Comparison of ENCODE assay signal across 9 mouse cellular contexts in the genomic region with DNA sequence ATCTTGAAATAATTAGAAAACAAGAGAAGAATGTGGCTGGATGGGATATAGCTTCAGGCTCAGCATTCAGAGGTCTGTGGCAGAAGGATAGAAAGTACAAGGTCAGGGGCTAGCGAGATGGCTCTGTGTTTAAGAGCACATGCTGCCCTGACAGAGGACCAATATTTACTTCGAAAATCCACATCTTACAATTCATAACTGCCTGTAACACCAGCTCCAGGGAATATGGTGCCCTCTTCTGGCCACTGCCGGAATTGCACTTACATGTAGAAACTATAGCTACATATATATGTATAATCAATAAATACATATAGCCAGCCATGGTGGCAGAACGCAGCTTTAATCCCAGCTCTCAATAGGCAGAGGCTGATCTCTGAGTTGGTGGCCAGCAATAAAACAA. TPM values are rescaled to one million over a fixed set of nuclear protein-coding genes. Genes with fewer than 3 reads are reported as not detected.
DNase-seq lines count a peak whose midpoint lies in the region; ATAC-seq lines count a peak whose summit lies in the region.
"Had no signal": no experiment of that assay in that cellular context is flagged by ENCODE, and none has a peak within 500 bp of the region (broad histone marks: within the 10 kb centered on the region; RNA-seq: fewer than 3 reads in every experiment).

No protein-coding gene starts in this region.

- no peaks in the 10 kb centered on the region for H3K9me3 ChIP-seq in hindbrain, embryonic 11.5 days (ENCODE audit: control insufficient read depth, low read length)
- H3K9me3 ChIP-seq in hindbrain, embryonic 13.5 days, result no peaks in the 10 kb centered on the region
- H3K9me3 ChIP-seq in embryonic facial prominence, embryonic 10.5 days, result no peaks in the 10 kb centered on the region
- no peaks in the 10 kb centered on the region for H3K9me3 ChIP-seq in midbrain, embryonic 16.5 days (replicated peaks; ENCODE audit: control insufficient read depth, low read length, poor library complexity, severe bottlenecking)

- H3K27ac ChIP-seq in hindbrain, embryonic 11.5 days (ENCODE audit: low read depth, low read length), result no peak overlapping the region
- H3K27ac ChIP-seq in hindbrain, embryonic 13.5 days, result no peak overlapping the region
- no peak overlapping the region for H3K27ac ChIP-seq in embryonic facial prominence, embryonic 10.5 days (replicated peaks)
- no peak overlapping the region for H3K27ac ChIP-seq in midbrain, embryonic 16.5 days (ENCODE audit: low read length)
- H3K27ac ChIP-seq: macrophage had no signal

- 10% methylated on average over 4 of the region's 4 CpGs for WGBS in hindbrain, embryonic 11.5 days
- 4% methylated on average over 4 of the region's 4 CpGs for WGBS in hindbrain, embryonic 13.5 days
- WGBS in embryonic facial prominence, embryonic 10.5 days, result 9% methylated on average over 4 of the region's 4 CpGs
- 5% methylated on average over 4 of the region's 4 CpGs for WGBS in midbrain, embryonic 16.5 days

- no peak overlapping the region for H3K4me3 ChIP-seq in hindbrain, embryonic 11.5 days (ENCODE audit: low read depth, low read length)
- H3K4me3 ChIP-seq in hindbrain, embryonic 13.5 days, result no peak overlapping the region
- no peak overlapping the region for H3K4me3 ChIP-seq in embryonic facial prominence, embryonic 10.5 days
- H3K4me3 ChIP-seq in midbrain, embryonic 16.5 days (ENCODE audit: low read depth, low read length), result no peak overlapping the region

- H3K9ac ChIP-seq in hindbrain, embryonic 11.5 days (ENCODE audit: low read depth, low read length), result no peak overlapping the region
- H3K9ac ChIP-seq in hindbrain, embryonic 13.5 days, result no peak overlapping the region
- H3K9ac ChIP-seq in midbrain, embryonic 16.5 days (ENCODE audit: low read depth, low read length), result no peak overlapping the region

- intact Hi-C loops in left cerebral cortex, postnatal 14 days (cut with DNase I), result no loop called here

- H3K4me2 ChIP-seq in hindbrain, embryonic 11.5 days (replicated peaks; ENCODE audit: low read depth, low read length), result no peak overlapping the region
- H3K4me2 ChIP-seq in hindbrain, embryonic 13.5 days, result no peak overlapping the region
- no peak overlapping the region for H3K4me2 ChIP-seq in midbrain, embryonic 16.5 days (ENCODE audit: low read length)

- no peak for ATAC-seq in hindbrain, embryonic 11.5 days (ENCODE audit: low FRiP score)
- ATAC-seq in hindbrain, embryonic 13.5 days (ENCODE audit: low FRiP score), result no peak
- ATAC-seq in activated CD4-positive, CD25-positive, alpha-beta regulatory T cell, adult 4 months, result peak; percentile 65
- ATAC-seq in midbrain, embryonic 16.5 days, result 0 out of 2 replicates have a peak, but pooled peaks have one; percentile 25

- H3K36me3 ChIP-seq in hindbrain, embryonic 11.5 days (ENCODE audit: control insufficient read depth, insufficient read depth, low read length), result no peaks in the 10 kb centered on the region
- H3K36me3 ChIP-seq in hindbrain, embryonic 13.5 days, result no peaks in the 10 kb centered on the region
- H3K36me3 ChIP-seq in embryonic facial prominence, embryonic 10.5 days (replicated peaks), result no peaks in the 10 kb centered on the region
- no peaks in the 10 kb centered on the region for H3K36me3 ChIP-seq in midbrain, embryonic 16.5 days (ENCODE audit: control insufficient read depth, insufficient read depth, low read length)

- H3K27me3 ChIP-seq in hindbrain, embryonic 11.5 days (ENCODE audit: control insufficient read depth, insufficient read depth, low read length), result no peaks in the 10 kb centered on the region
- no peaks in the 10 kb centered on the region for H3K27me3 ChIP-seq in hindbrain, embryonic 13.5 days
- no peaks in the 10 kb centered on the region for H3K27me3 ChIP-seq in embryonic facial prominence, embryonic 10.5 days (replicated peaks; ENCODE audit: low read depth, poor library complexity, severe bottlenecking)
- H3K27me3 ChIP-seq in midbrain, embryonic 16.5 days (ENCODE audit: control insufficient read depth, insufficient read depth, low read depth, low read length), result no peaks in the 10 kb centered on the region

- H3K4me1 ChIP-seq in hindbrain, embryonic 11.5 days (replicated peaks; ENCODE audit: control insufficient read depth, insufficient read depth, low read length), result no peaks in the 10 kb centered on the region; the same call in 1 of the 2 replicates
- peaks cover 3% of the 10 kb centered on the region for H3K4me1 ChIP-seq in hindbrain, embryonic 13.5 days (replicated peaks)
- peaks cover 28% of the 10 kb centered on the region for H3K4me1 ChIP-seq in embryonic facial prominence, embryonic 10.5 days
- H3K4me1 ChIP-seq in midbrain, embryonic 16.5 days (ENCODE audit: control insufficient read depth, insufficient read depth, low read length), result peaks cover 2% of the 10 kb centered on the region; the same call in 1 of the 2 replicates

- peak; percentile 87 for DNase-seq in hindbrain, embryonic 11.5 days (ENCODE audit: low spot score)
- peak; percentile 92 for DNase-seq in CD4-positive, CD25-positive, alpha-beta regulatory T cell, adult 2 months (ENCODE audit: low read depth, low spot score)
- peak; percentile 86 for DNase-seq in embryonic facial prominence, embryonic 10.5 days (ENCODE audit: low spot score)
- DNase-seq in left cerebral cortex, postnatal 14 days (ENCODE audit: low spot score in 2 of 2), result peak; percentile 50 to 75
- DNase-seq in telencephalon, adult 2 months (ENCODE audit: low read depth, low spot score), result peak; percentile 28

RNA-seq across cellular contexts. Expression of a gene that starts 5.8 kb away (rescaled TPM):
- 746 and 776 TPM in 2 replicates for polyA plus RNA-seq in hindbrain, embryonic 11.5 days (2014; fragmentation: Nextera tagmentation; extraction: Ambion mirVana)
- polyA plus RNA-seq in hindbrain, embryonic 13.5 days (2015; fragmentation: Nextera tagmentation; extraction: Ambion mirVana), result 537 and 543 TPM in 2 replicates
- polyA plus RNA-seq in activated CD4-positive, CD25-positive, alpha-beta regulatory T cell, adult 4 months (2017; shearing (Covaris generic)), result 1,000 to 10,000 TPM; 1,380 to 1,513 TPM
- polyA plus RNA-seq in embryonic facial prominence, embryonic 10.5 days (2016; fragmentation: Nextera tagmentation; extraction: Ambion mirVana), result 1,023 and 1,043 TPM in 2 replicates
- total RNA-seq in left cerebral cortex, postnatal 14 days (2021), result 100 to 1,000 TPM; 481 to 507 TPM
- polyA plus RNA-seq in midbrain, embryonic 16.5 days (2015; fragmentation: Nextera tagmentation; extraction: Ambion mirVana), result 414 and 435 TPM in 2 replicates

RNA-seq across cellular contexts. Expression of a gene that starts 6.1 kb away (rescaled TPM):
- 68.0 and 74.9 TPM in 2 replicates for polyA plus RNA-seq in hindbrain, embryonic 11.5 days (2014; fragmentation: Nextera tagmentation; extraction: Ambion mirVana)
- 92.1 and 97.7 TPM in 2 replicates for polyA plus RNA-seq in hindbrain, embryonic 13.5 days (2015; fragmentation: Nextera tagmentation; extraction: Ambion mirVana)
- 100 to 1,000 TPM in 1 of 2 experiments, 10 to 100 TPM in 1; 68.7 to 110 TPM for polyA plus RNA-seq in activated CD4-positive, CD25-positive, alpha-beta regulatory T cell, adult 4 months (2017; shearing (Covaris generic))
- polyA plus RNA-seq in embryonic facial prominence, embryonic 10.5 days (2016; fragmentation: Nextera tagmentation; extraction: Ambion mirVana), result 122 and 124 TPM in 2 replicates
- 100 to 1,000 TPM; 113 to 114 TPM for total RNA-seq in left cerebral cortex, postnatal 14 days (2021)
- 108 and 111 TPM in 2 replicates for polyA plus RNA-seq in midbrain, embryonic 16.5 days (2015; fragmentation: Nextera tagmentation; extraction: Ambion mirVana)

RNA-seq across cellular contexts. Expression of a gene that starts 27.8 kb away (rescaled TPM):
- 39.5 and 48.0 TPM in 2 replicates for polyA plus RNA-seq in hindbrain, embryonic 11.5 days (2014; fragmentation: Nextera tagmentation; extraction: Ambion mirVana)
- 32.0 and 34.6 TPM in 2 replicates for polyA plus RNA-seq in hindbrain, embryonic 13.5 days (2015; fragmentation: Nextera tagmentation; extraction: Ambion mirVana)
- polyA plus RNA-seq in activated CD4-positive, CD25-positive, alpha-beta regulatory T cell, adult 4 months (2017; shearing (Covaris generic)), result 10 to 100 TPM; 61.5 to 70.3 TPM
- polyA plus RNA-seq in embryonic facial prominence, embryonic 10.5 days (2016; fragmentation: Nextera tagmentation; extraction: Ambion mirVana), result 93.4 and 101 TPM in 2 replicates
- 10 to 100 TPM; 10.1 to 10.3 TPM for total RNA-seq in left cerebral cortex, postnatal 14 days (2021)
- polyA plus RNA-seq in midbrain, embryonic 16.5 days (2015; fragmentation: Nextera tagmentation; extraction: Ambion mirVana), result 22.9 and 23.1 TPM in 2 replicates

RNA-seq across cellular contexts. Expression of a gene that starts 32.8 kb away (rescaled TPM):
- 189 and 201 TPM in 2 replicates for polyA plus RNA-seq in hindbrain, embryonic 11.5 days (2014; fragmentation: Nextera tagmentation; extraction: Ambion mirVana)
- 134 and 136 TPM in 2 replicates for polyA plus RNA-seq in hindbrain, embryonic 13.5 days (2015; fragmentation: Nextera tagmentation; extraction: Ambion mirVana)
- 10 to 100 TPM; 31.2 to 41.1 TPM for polyA plus RNA-seq in activated CD4-positive, CD25-positive, alpha-beta regulatory T cell, adult 4 months (2017; shearing (Covaris generic))
- 215 and 243 TPM in 2 replicates for polyA plus RNA-seq in embryonic facial prominence, embryonic 10.5 days (2016; fragmentation: Nextera tagmentation; extraction: Ambion mirVana)
- total RNA-seq in left cerebral cortex, postnatal 14 days (2021), result 10 to 100 TPM; 39.9 to 42.8 TPM
- 119 and 123 TPM in 2 replicates for polyA plus RNA-seq in midbrain, embryonic 16.5 days (2015; fragmentation: Nextera tagmentation; extraction: Ambion mirVana)

RNA-seq across cellular contexts. Expression of a gene that starts 35.4 kb away (rescaled TPM):
- polyA plus RNA-seq in hindbrain, embryonic 11.5 days (2014; fragmentation: Nextera tagmentation; extraction: Ambion mirVana), result 3.4 and 3.9 TPM in 2 replicates
- polyA plus RNA-seq in hindbrain, embryonic 13.5 days (2015; fragmentation: Nextera tagmentation; extraction: Ambion mirVana), result 4.6 and 4.9 TPM in 2 replicates
- polyA plus RNA-seq in activated CD4-positive, CD25-positive, alpha-beta regulatory T cell, adult 4 months (2017; shearing (Covaris generic)), result 100 to 1,000 TPM; 107 to 125 TPM
- 5.6 and 5.7 TPM in 2 replicates for polyA plus RNA-seq in embryonic facial prominence, embryonic 10.5 days (2016; fragmentation: Nextera tagmentation; extraction: Ambion mirVana)
- total RNA-seq in left cerebral cortex, postnatal 14 days (2021), result 1 to 10 TPM; 1.5 to 3.3 TPM
- 2.9 and 3.3 TPM in 2 replicates for polyA plus RNA-seq in midbrain, embryonic 16.5 days (2015; fragmentation: Nextera tagmentation; extraction: Ambion mirVana)

Comparison
In these comparisons a context has a peak if more than half of its experiments do, and no peak if none do; other contexts are left out.
1. ATAC-seq: peak in activated CD4-positive, CD25-positive, alpha-beta regulatory T cell, adult 4 months (single experiment) and midbrain, embryonic 16.5 days (single experiment); none in hindbrain, embryonic 11.5 days (single experiment) and hindbrain, embryonic 13.5 days (single experiment).
2. DNase-seq: peak in every context shown above with its lines; median percentile 92 in CD4-positive, CD25-positive, alpha-beta regulatory T cell, adult 2 months; 87 in hindbrain, embryonic 11.5 days; 86 in embryonic facial prominence, embryonic 10.5 days; 62 in left cerebral cortex, postnatal 14 days; 28 in telencephalon, adult 2 months.